Mouse (Mus musculus): ENCODE data around the gene Fut1. TPM values are rescaled to one million over a fixed set of nuclear protein-coding genes. Genes with fewer than 3 reads are reported as not detected.

The Fut1 gene
- polyA plus RNA-seq, 1 experiment from 2014 or later, result 4.8 TPM

GRCm38 (mm10) chr7:45609511-45609910 lies 7.6 kb upstream of the Fut1 start:
- Histone ChIP-seq H3K27me3 (no peaks in the 10 kb centered on the region), H3K9me3 (replicated peaks) (no peaks in the 10 kb centered on the region), H3K4me1 (0 out of 2 replicates have a peak, but pooled peaks cover under 1% of the 10 kb centered on the region), H3K27ac (replicated peaks) (no peak overlapping the region), H3K4me2 (replicated peaks) (no peak overlapping the region), H3K9ac (no peak overlapping the region), H3K36me3 (no peaks in the 10 kb centered on the region), H3K4me3 (replicated peaks) (no peak overlapping the region)
- ATAC-seq (ENCODE audit: insufficient number of reproducible peaks, low FRiP score, low TSS enrichment, low read depth), result no peak
- 58% methylated on average over 1 of the region's 1 CpGs for WGBS

GRCm38 (mm10) chr7:45616277-45616676 lies 812 bp upstream of the Fut1 start:
- 8% methylated on average over 6 of the region's 6 CpGs for WGBS
- Histone ChIP-seq H3K27ac (replicated peaks) (peak overlapping the region; percentile 81), H3K9me3 (replicated peaks) (no peaks in the 10 kb centered on the region), H3K36me3 (no peaks in the 10 kb centered on the region), H3K4me2 (replicated peaks) (peak overlapping the region; percentile 46; the same call in 1 of the 2 replicates), H3K4me3 (replicated peaks) (no peak overlapping the region), H3K27me3 (peaks cover 19% of the 10 kb centered on the region), H3K9ac (no peak overlapping the region), H3K4me1 (peaks cover 29% of the 10 kb centered on the region)
- peak; percentile 65 for ATAC-seq (ENCODE audit: insufficient number of reproducible peaks, low FRiP score, low TSS enrichment, low read depth)

DNA sequence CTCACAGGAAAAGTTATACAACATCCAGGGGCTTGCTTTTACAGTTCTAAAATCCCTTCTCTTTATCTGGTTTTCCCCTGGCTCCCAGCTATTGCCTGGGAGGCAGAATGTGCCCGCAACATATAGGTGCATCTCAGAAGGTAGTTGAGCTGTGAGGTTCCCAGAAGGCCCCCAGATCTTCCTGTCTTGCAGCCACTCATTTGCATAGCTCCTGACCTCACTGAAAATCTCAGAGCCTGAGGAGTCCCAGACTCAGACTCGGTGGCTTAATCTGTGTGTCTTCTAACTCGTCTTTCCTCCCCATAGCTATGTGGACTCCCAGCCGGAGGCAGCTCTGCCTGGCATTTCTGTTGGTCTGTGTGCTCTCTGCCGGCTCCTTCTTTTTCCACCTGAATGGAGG lies 1.2 kb downstream of the Fut1 start:
- Histone ChIP-seq H3K4me2 (replicated peaks) (no peak overlapping the region; the same call in 1 of the 2 replicates), H3K4me1 (peaks cover 29% of the 10 kb centered on the region), H3K27ac (replicated peaks) (no peak overlapping the region), H3K9me3 (replicated peaks) (no peaks in the 10 kb centered on the region), H3K27me3 (peaks cover 19% of the 10 kb centered on the region), H3K4me3 (replicated peaks) (no peak overlapping the region), H3K9ac (no peak overlapping the region), H3K36me3 (no peaks in the 10 kb centered on the region)
- WGBS, result 76% methylated on average over 5 of the region's 5 CpGs
- no peak for ATAC-seq (ENCODE audit: insufficient number of reproducible peaks, low FRiP score, low TSS enrichment, low read depth)

DNA sequence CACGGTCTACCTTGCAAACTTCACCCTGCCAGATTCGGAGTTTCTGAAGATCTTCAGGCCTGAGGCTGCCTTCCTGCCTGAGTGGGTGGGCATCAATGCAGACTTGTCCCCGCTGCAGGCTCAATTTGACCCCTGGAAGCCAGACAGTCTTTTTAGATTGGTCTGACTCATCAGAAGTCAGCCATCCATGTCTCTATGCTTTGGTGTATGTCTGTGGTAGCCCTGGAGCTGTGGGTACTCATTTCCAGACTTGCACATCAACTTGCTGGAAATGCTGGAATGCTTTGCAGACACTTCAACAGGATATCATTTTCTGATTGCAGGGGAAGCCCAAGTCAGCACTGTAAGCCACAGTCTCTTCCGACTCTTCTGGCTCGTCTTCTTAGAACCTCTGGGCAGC lies 2.5 kb downstream of the Fut1 start:
- Histone ChIP-seq H3K27ac (replicated peaks) (no peak overlapping the region), H3K9ac (no peak overlapping the region), H3K4me3 (replicated peaks) (no peak overlapping the region), H3K36me3 (no peaks in the 10 kb centered on the region), H3K4me2 (replicated peaks) (no peak overlapping the region), H3K4me1 (peaks cover 28% of the 10 kb centered on the region), H3K9me3 (replicated peaks) (no peaks in the 10 kb centered on the region), H3K27me3 (peaks cover 19% of the 10 kb centered on the region)
- WGBS, result 75% methylated on average over 5 of the region's 5 CpGs
- no peak for ATAC-seq (ENCODE audit: insufficient number of reproducible peaks, low FRiP score, low TSS enrichment, low read depth)

- Histone ChIP-seq H3K4me3 (replicated peaks) (no peak within 1 kb of the TSS), H3K27ac (replicated peaks) (no peak within 1 kb of the TSS), H3K4me1 (peaks cover 12% of the 10 kb centered on the region), H3K27me3 (peaks cover 19% of the 10 kb centered on the region), H3K36me3 (no peaks in the 10 kb centered on the region), H3K9me3 (replicated peaks) (no peaks in the 10 kb centered on the region), H3K9ac (no peak within 1 kb of the TSS), H3K4me2 (replicated peaks) (no peak within 1 kb of the TSS)
- WGBS, result 27% methylated on average over 9 of the region's 9 CpGs
- ATAC-seq (ENCODE audit: insufficient number of reproducible peaks, low FRiP score, low TSS enrichment, low read depth), result no peak
Observed at GRCm38 (mm10) chr7:45621443-45621842, 4.4 kb downstream of the Fut1 start, which contains the start of gene Izumo1. Izumo1 (plus strand) TSS chr7:45621811.

GRCm38 (mm10) chr7:45623507-45623906 lies 6.4 kb downstream of the Fut1 start:
- Histone ChIP-seq H3K4me2 (replicated peaks) (no peak overlapping the region), H3K27me3 (peaks cover 7% of the 10 kb centered on the region), H3K9ac (no peak overlapping the region), H3K9me3 (replicated peaks) (no peaks in the 10 kb centered on the region), H3K4me1 (0 out of 2 replicates have a peak, but pooled peaks cover 7% of the 10 kb centered on the region), H3K27ac (replicated peaks) (no peak overlapping the region), H3K4me3 (replicated peaks) (no peak overlapping the region), H3K36me3 (no peaks in the 10 kb centered on the region)
- 91% methylated on average over 11 of the region's 11 CpGs for WGBS
- ATAC-seq (ENCODE audit: insufficient number of reproducible peaks, low FRiP score, low TSS enrichment, low read depth), result no peak

- Histone ChIP-seq H3K4me3 (replicated peaks) (no peak overlapping the region), H3K9ac (no peak overlapping the region), H3K27me3 (no peaks in the 10 kb centered on the region; the same call in 1 of the 2 replicates), H3K4me2 (replicated peaks) (no peak overlapping the region), H3K27ac (replicated peaks) (no peak overlapping the region), H3K9me3 (replicated peaks) (no peaks in the 10 kb centered on the region), H3K36me3 (no peaks in the 10 kb centered on the region), H3K4me1 (0 out of 2 replicates have a peak, but pooled peaks cover 7% of the 10 kb centered on the region)
- ATAC-seq (ENCODE audit: insufficient number of reproducible peaks, low FRiP score, low TSS enrichment, low read depth), result no peak
- 75% methylated on average over 3 of the region's 3 CpGs for WGBS
Observed at GRCm38 (mm10) chr7:45624718-45625117, 7.6 kb downstream of the Fut1 start.

GRCm38 (mm10) chr7:45625481-45625880 lies 8.4 kb downstream of the Fut1 start:
- no peaks in the 10 kb centered on the region; the same call in 1 of the 2 replicates for H3K27me3 ChIP-seq
- 0 out of 2 replicates have a peak, but pooled peaks cover 7% of the 10 kb centered on the region for H3K4me1 ChIP-seq
- H3K36me3 ChIP-seq, result no peaks in the 10 kb centered on the region
- no peak overlapping the region for H3K4me2 ChIP-seq (replicated peaks)
- ATAC-seq (ENCODE audit: insufficient number of reproducible peaks, low FRiP score, low TSS enrichment, low read depth), result no peak
- H3K4me3 ChIP-seq (replicated peaks), result no peak overlapping the region
- H3K9me3 ChIP-seq (replicated peaks), result no peaks in the 10 kb centered on the region
- no peak overlapping the region for H3K9ac ChIP-seq
- no peak overlapping the region for H3K27ac ChIP-seq (replicated peaks)
- WGBS, result 85% methylated on average over 8 of the region's 8 CpGs

DNA sequence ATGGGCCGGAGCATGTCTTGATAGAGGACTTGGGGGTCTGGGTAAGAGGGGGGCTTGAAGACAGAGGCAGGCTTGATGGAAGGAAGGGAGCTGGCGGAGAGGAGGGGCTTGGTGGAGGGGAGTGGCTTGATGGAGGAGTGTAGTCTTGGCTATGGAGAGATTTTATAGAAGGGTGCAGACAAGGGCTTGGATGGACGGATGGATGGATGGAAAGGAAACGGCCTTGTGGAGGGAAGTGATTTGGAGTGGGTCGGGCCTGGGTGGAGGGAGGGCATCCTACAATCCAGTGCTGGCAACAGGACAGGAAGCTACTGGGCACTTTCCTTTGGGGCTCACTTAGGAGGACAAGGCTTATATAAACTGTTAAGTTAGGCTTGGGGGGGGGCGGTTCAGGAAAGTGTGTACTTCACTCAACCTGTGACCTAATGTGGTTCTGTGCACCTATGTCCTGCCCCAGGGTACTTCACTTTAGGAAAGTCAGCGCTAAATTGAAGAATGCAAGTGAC lies 9.5 kb downstream of the Fut1 start:
- no peak overlapping the region for H3K4me3 ChIP-seq (replicated peaks)

GRCm38 (mm10) chr7:45627261-45627660 lies 10.2 kb downstream of the Fut1 start, which contains the start of gene Rasip1:
Rasip1 (plus strand) TSS chr7:45627488.
- Histone ChIP-seq H3K9ac (peak within 1 kb of the TSS; percentile 39), H3K4me2 (replicated peaks) (peak within 1 kb of the TSS; percentile 86), H3K36me3 (no peaks in the 10 kb centered on the region), H3K27me3 (no peaks in the 10 kb centered on the region; the same call in 1 of the 2 replicates), H3K9me3 (replicated peaks) (no peaks in the 10 kb centered on the region), H3K4me3 (replicated peaks) (peak within 1 kb of the TSS; percentile 54), H3K27ac (replicated peaks) (peak within 1 kb of the TSS; percentile 71; the same call in 1 of the 2 replicates), H3K4me1 (peaks cover 8% of the 10 kb centered on the region; the same call in 1 of the 2 replicates)
- ATAC-seq (ENCODE audit: insufficient number of reproducible peaks, low FRiP score, low TSS enrichment, low read depth), result no peak
- WGBS, result 79% methylated on average over 9 of the region's 9 CpGs

More for the DNA sequence above, 9.5 kb downstream of the Fut1 start:
- H3K9me3 ChIP-seq (replicated peaks), result no peaks in the 10 kb centered on the region
- H3K4me2 ChIP-seq (replicated peaks), result no peak overlapping the region
- H3K27me3 ChIP-seq, result no peaks in the 10 kb centered on the region; the same call in 1 of the 2 replicates
- H3K36me3 ChIP-seq, result no peaks in the 10 kb centered on the region
- ATAC-seq (ENCODE audit: insufficient number of reproducible peaks, low FRiP score, low TSS enrichment, low read depth), result no peak
- WGBS, result 90% methylated on average over 7 of the region's 7 CpGs
- 0 out of 2 replicates have a peak, but pooled peaks cover 7% of the 10 kb centered on the region for H3K4me1 ChIP-seq
- no peak overlapping the region for H3K27ac ChIP-seq (replicated peaks)
- H3K9ac ChIP-seq, result no peak overlapping the region

DNA sequence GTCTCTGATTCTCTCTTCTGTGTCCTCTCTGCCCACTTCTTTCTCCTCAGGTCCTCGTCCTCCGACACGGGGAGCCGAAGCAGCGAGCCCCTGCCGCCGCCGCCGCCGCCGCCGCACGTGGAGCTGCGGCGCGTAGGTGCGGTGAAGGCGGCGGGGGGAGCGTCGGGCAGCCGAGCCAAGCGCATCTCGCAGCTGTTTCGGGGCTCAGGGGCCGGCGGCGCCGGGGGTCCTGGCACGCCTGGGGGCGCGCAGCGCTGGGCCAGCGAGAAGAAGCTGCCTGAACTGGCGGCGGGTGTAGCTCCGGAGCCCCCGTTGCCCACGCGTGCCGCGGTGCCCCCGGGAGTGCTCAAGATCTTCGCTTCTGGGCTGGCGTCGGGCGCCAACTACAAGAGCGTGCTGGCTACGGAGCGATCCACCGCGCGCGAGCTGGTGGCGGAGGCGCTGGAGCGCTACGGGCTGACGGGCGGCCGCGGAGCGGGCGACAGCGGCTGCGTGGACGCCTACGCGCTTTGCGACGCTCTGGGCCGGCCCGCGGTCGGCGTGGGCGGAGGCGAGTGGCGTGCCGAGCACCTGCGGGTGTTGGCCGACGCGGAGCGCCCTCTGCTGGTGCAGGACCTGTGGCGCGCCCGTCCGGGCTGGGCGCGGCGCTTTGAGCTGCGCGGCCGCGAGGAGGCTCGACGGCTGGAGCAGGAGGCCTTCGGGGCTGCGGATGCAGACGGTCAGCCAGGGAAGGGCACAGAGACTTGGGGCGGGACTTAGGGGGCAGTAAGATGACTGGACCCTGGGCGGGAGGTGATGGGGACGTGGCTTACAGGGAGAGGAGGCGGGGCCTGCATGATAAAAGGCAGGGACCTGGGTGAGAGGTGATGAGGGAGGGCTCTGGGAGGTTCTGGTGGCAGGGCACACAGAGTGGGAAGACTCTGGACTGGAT lies 11.5 kb downstream of the Fut1 start:
- Histone ChIP-seq H3K4me3 (replicated peaks) (peak overlapping the region; percentile 54), H3K9ac (peak overlapping the region; percentile 39), H3K27me3 (no peaks in the 10 kb centered on the region; the same call in 1 of the 2 replicates), H3K36me3 (no peaks in the 10 kb centered on the region), H3K4me1 (peaks cover 14% of the 10 kb centered on the region), H3K4me2 (replicated peaks) (peak overlapping the region; percentile 86), H3K27ac (replicated peaks) (peak overlapping the region; percentile 71), H3K9me3 (replicated peaks) (no peaks in the 10 kb centered on the region)
- under 1% methylated on average over 105 of the region's 105 CpGs for WGBS
- ATAC-seq (ENCODE audit: insufficient number of reproducible peaks, low FRiP score, low TSS enrichment, low read depth), result peak; percentile 84

Data from embryonic facial prominence, embryonic 15.5 days (tissue).